Mouse (Mus musculus) myocyte (in vitro differentiated cells): ENCODE data around the gene Fut1.

Source experiments
- CEBPB ChIP-seq: IDR thresholded peaks from 2 replicates; pipeline ENCODE4 v1.6.1; 2011; ENCODE audit warnings: mild to moderate bottlenecking, moderate library complexity; ENCODE audit not compliant: poor library complexity, insufficient read depth, severe bottlenecking
- MAX ChIP-seq: IDR thresholded peaks from one replicate; pipeline ENCODE4 v1.6.1; 2011; ENCODE audit warnings: low read depth, mild to moderate bottlenecking, control low read depth
- MYOD1 ChIP-seq, 3 experiments: IDR thresholded peaks; one replicate each; pipeline ENCODE4 v1.6.1; 2011; ENCODE audit warnings: control low read depth in 2 of 3, low read depth in 2 of 3, mild to moderate bottlenecking in 2 of 3, moderate library complexity in 1 of 3; ENCODE audit not compliant: insufficient read length in 2 of 3, control insufficient read depth in 1 of 3
- POLR2A ChIP-seq: IDR thresholded peaks from one replicate; pipeline ENCODE4 v1.6.1; 2011; ENCODE audit warnings: low read depth, mild to moderate bottlenecking, control low read depth, moderate library complexity; ENCODE audit not compliant: insufficient read length
- POLR2AphosphoS2 ChIP-seq: IDR thresholded peaks from one replicate; pipeline ENCODE4 v1.6.1; 2011; ENCODE audit warnings: low read depth, control low read depth; ENCODE audit not compliant: insufficient read length
- REST ChIP-seq: IDR thresholded peaks from one replicate; pipeline ENCODE4 v1.6.1; 2011; ENCODE audit warnings: mild to moderate bottlenecking, control low read depth, moderate library complexity; ENCODE audit not compliant: insufficient read depth, insufficient read length
- SRF ChIP-seq: IDR thresholded peaks from one replicate; pipeline ENCODE4 v1.6.1; 2011; ENCODE audit warnings: low read depth; ENCODE audit not compliant: control insufficient read depth, insufficient read length
- USF1 ChIP-seq: IDR thresholded peaks from one replicate; pipeline ENCODE4 v1.6.1; 2011; ENCODE audit warnings: low read depth, mild to moderate bottlenecking, control low read depth, moderate library complexity

- TF ChIP-seq POLR2AphosphoS2 (no peak), POLR2A (no peak), CEBPB (no peak), MYOD1 (IDR thresholded peaks at IDR 0.05; ENCODE audit: control insufficient read depth in 1 of 3, insufficient read length in 2 of 3, low read depth in 2 of 3) (peak in 1 of 3 experiments; percentile 29), USF1 (no peak), MAX (no peak), SRF (no peak), REST (no peak)
Measured at GRCm38 (mm10) chr7:45642083-45642482, 25.0 kb downstream of the Fut1 start.
